ENCODE assay signal across 11 mouse cellular contexts in genomic region chr5:119831201-119831771, GRCm38 (mm10). TPM values are rescaled to one million over a fixed set of nuclear protein-coding genes. Genes with fewer than 3 reads are reported as not detected.
DNase-seq lines count a peak whose midpoint lies in the region; ATAC-seq and TF ChIP-seq lines count a peak whose summit lies in the region.
"Had no signal": no experiment of that assay in that cellular context is flagged by ENCODE, and none has a peak within 500 bp of the region (broad histone marks: within the 10 kb centered on the region; RNA-seq: fewer than 3 reads in every experiment).

No protein-coding gene starts in this region.

- H3K9ac ChIP-seq in forebrain, postnatal 0 days, result no peak overlapping the region
- no peak overlapping the region for H3K9ac ChIP-seq in forebrain, embryonic 15.5 days (replicated peaks)
- H3K9ac ChIP-seq in embryonic facial prominence, embryonic 14.5 days (ENCODE audit: low read depth, low read length), result peak overlapping the region; percentile 31; the same call in 1 of the 2 replicates
- H3K9ac ChIP-seq in limb, embryonic 12.5 days (replicated peaks), result peak overlapping the region; percentile 96
- no peak overlapping the region for H3K9ac ChIP-seq in hindbrain, embryonic 11.5 days (ENCODE audit: low read depth, low read length)

- 2% methylated on average over 33 of the region's 33 CpGs for WGBS in forebrain, postnatal 0 days
- under 1% methylated on average over 33 of the region's 33 CpGs for WGBS in forebrain, embryonic 15.5 days
- under 1% methylated on average over 21 of the region's 33 CpGs for WGBS in embryonic facial prominence, embryonic 14.5 days
- under 1% methylated on average over 33 of the region's 33 CpGs for WGBS in limb, embryonic 12.5 days
- WGBS in hindbrain, embryonic 11.5 days, result under 1% methylated on average over 33 of the region's 33 CpGs

- no peak overlapping the region for H3K4me3 ChIP-seq in forebrain, postnatal 0 days (ENCODE audit: low read depth, low read length)
- H3K4me3 ChIP-seq in forebrain, embryonic 15.5 days, result no peak overlapping the region
- H3K4me3 ChIP-seq in E14TG2a.4 (replicated peaks; ENCODE audit: low read length), result peak overlapping the region; percentile 43
- H3K4me3 ChIP-seq in embryonic facial prominence, embryonic 14.5 days (ENCODE audit: low read depth, low read length), result peak overlapping the region; percentile 27
- peak overlapping the region; percentile 59 for H3K4me3 ChIP-seq in limb, embryonic 12.5 days (replicated peaks)
- no peak overlapping the region for H3K4me3 ChIP-seq in hindbrain, embryonic 11.5 days (ENCODE audit: low read depth, low read length)

- intact Hi-C loops in left cerebral cortex, postnatal 4 days (cut with DNase I), result no loop called here

- no peaks in the 10 kb centered on the region for H3K4me1 ChIP-seq in forebrain, postnatal 0 days (ENCODE audit: insufficient read depth)
- H3K4me1 ChIP-seq in forebrain, embryonic 15.5 days, result peaks cover 6% of the 10 kb centered on the region
- H3K4me1 ChIP-seq in E14TG2a.4 (replicated peaks; ENCODE audit: low read depth, low read length), result peaks cover 24% of the 10 kb centered on the region
- peaks cover 6% of the 10 kb centered on the region; the same call in 1 of the 2 replicates for H3K4me1 ChIP-seq in embryonic facial prominence, embryonic 14.5 days (ENCODE audit: control insufficient read depth, insufficient read depth, low read length)
- peaks cover 14% of the 10 kb centered on the region for H3K4me1 ChIP-seq in limb, embryonic 12.5 days (replicated peaks)
- no peaks in the 10 kb centered on the region for H3K4me1 ChIP-seq in hindbrain, embryonic 11.5 days (replicated peaks; ENCODE audit: control insufficient read depth, insufficient read depth, low read length)

- peak; percentile 47 for DNase-seq in forebrain, postnatal 0 days
- DNase-seq in embryonic facial prominence, embryonic 14.5 days (ENCODE audit: low spot score), result no peak
- no peak for DNase-seq in hindbrain, embryonic 11.5 days (ENCODE audit: low spot score)
- DNase-seq in left cerebral cortex, postnatal 4 days, result no peak

- H3K36me3 ChIP-seq in forebrain, postnatal 0 days (ENCODE audit: insufficient read depth), result no peaks in the 10 kb centered on the region
- no peaks in the 10 kb centered on the region for H3K36me3 ChIP-seq in forebrain, embryonic 15.5 days
- no peaks in the 10 kb centered on the region for H3K36me3 ChIP-seq in E14TG2a.4 (ENCODE audit: insufficient read depth, low read length)
- no peaks in the 10 kb centered on the region for H3K36me3 ChIP-seq in embryonic facial prominence, embryonic 14.5 days (ENCODE audit: control insufficient read depth, insufficient read depth, low read length)
- H3K36me3 ChIP-seq in limb, embryonic 12.5 days, result no peaks in the 10 kb centered on the region
- H3K36me3 ChIP-seq in hindbrain, embryonic 11.5 days (ENCODE audit: control insufficient read depth, insufficient read depth, low read length), result no peaks in the 10 kb centered on the region

- H3K27ac ChIP-seq in forebrain, postnatal 0 days (ENCODE audit: low read depth, low read length), result no peak overlapping the region
- no peak overlapping the region for H3K27ac ChIP-seq in forebrain, embryonic 15.5 days (replicated peaks)
- no peak overlapping the region for H3K27ac ChIP-seq in embryonic facial prominence, embryonic 14.5 days (replicated peaks; ENCODE audit: low read depth, low read length)
- peak overlapping the region; percentile 98 for H3K27ac ChIP-seq in limb, embryonic 12.5 days
- no peak overlapping the region for H3K27ac ChIP-seq in hindbrain, embryonic 11.5 days (ENCODE audit: low read depth, low read length)
- H3K27ac ChIP-seq: macrophage had no signal

- no peaks in the 10 kb centered on the region for H3K9me3 ChIP-seq in forebrain, postnatal 0 days (ENCODE audit: low read length)
- H3K9me3 ChIP-seq in forebrain, embryonic 15.5 days, result no peaks in the 10 kb centered on the region
- H3K9me3 ChIP-seq in E14TG2a.4 (ENCODE audit: low read length), result no peaks in the 10 kb centered on the region
- H3K9me3 ChIP-seq in embryonic facial prominence, embryonic 14.5 days (ENCODE audit: control insufficient read depth, low read length), result no peaks in the 10 kb centered on the region
- no peaks in the 10 kb centered on the region for H3K9me3 ChIP-seq in limb, embryonic 12.5 days
- H3K9me3 ChIP-seq in hindbrain, embryonic 11.5 days (ENCODE audit: control insufficient read depth, low read length), result no peaks in the 10 kb centered on the region

- H3K4me2 ChIP-seq in forebrain, postnatal 0 days (ENCODE audit: low read depth), result no peak overlapping the region
- no peak overlapping the region for H3K4me2 ChIP-seq in forebrain, embryonic 15.5 days (replicated peaks)
- peak overlapping the region; percentile 37 for H3K4me2 ChIP-seq in embryonic facial prominence, embryonic 14.5 days (ENCODE audit: low read depth, low read length)
- peak overlapping the region; percentile 68 for H3K4me2 ChIP-seq in limb, embryonic 12.5 days
- no peak overlapping the region for H3K4me2 ChIP-seq in hindbrain, embryonic 11.5 days (replicated peaks; ENCODE audit: low read depth, low read length)

- H3K27me3 ChIP-seq in forebrain, postnatal 0 days (ENCODE audit: insufficient read depth, low read length), result peaks cover 62% of the 10 kb centered on the region
- peaks cover 89% of the 10 kb centered on the region for H3K27me3 ChIP-seq in forebrain, embryonic 15.5 days
- peaks cover 91% of the 10 kb centered on the region for H3K27me3 ChIP-seq in E14TG2a.4 (ENCODE audit: insufficient read depth, low read length)
- H3K27me3 ChIP-seq in embryonic facial prominence, embryonic 14.5 days (replicated peaks; ENCODE audit: control insufficient read depth, insufficient read depth, low read length), result peaks cover 97% of the 10 kb centered on the region
- H3K27me3 ChIP-seq in limb, embryonic 12.5 days, result peaks cover 95% of the 10 kb centered on the region
- peaks cover 92% of the 10 kb centered on the region for H3K27me3 ChIP-seq in hindbrain, embryonic 11.5 days (ENCODE audit: control insufficient read depth, insufficient read depth, low read length)
- H3K27me3 ChIP-seq: CH12.LX had no signal

- TF ChIP-seq CTCF in forebrain, postnatal 0 days (IDR thresholded peaks at IDR 0.05; ENCODE audit: low read depth), result no peak
- no peak for TF ChIP-seq CTCF in E14TG2a.4 (conservative IDR thresholded peaks at IDR 0.05; ENCODE audit: low read length)

- no peak for ATAC-seq in forebrain, postnatal 0 days
- ATAC-seq in forebrain, embryonic 15.5 days (replicated peaks), result no peak
- ATAC-seq in embryonic facial prominence, embryonic 14.5 days (ENCODE audit: low read depth), result no peak
- no peak for ATAC-seq in limb, embryonic 12.5 days (ENCODE audit: insufficient number of reproducible peaks, insufficient read depth, low FRiP score, low TSS enrichment, low read depth)
- no peak for ATAC-seq in cerebellum, adult (ENCODE audit: insufficient number of reproducible peaks, low FRiP score, low TSS enrichment)
- no peak for ATAC-seq in hindbrain, embryonic 11.5 days (ENCODE audit: low FRiP score)

RNA-seq across cellular contexts. Expression of gene Tbx5, which starts 1.2 kb away (rescaled TPM):
- total RNA-seq in forebrain, postnatal 0 days (2014; rRNA removed), result 0.10 TPM in 1 of 2 replicates, not detected in the other
- polyA plus RNA-seq in forebrain, postnatal 0 days (2015; fragmentation: Nextera tagmentation; extraction: Ambion mirVana), result not detected in 2 replicates
- 0.04 TPM in 1 of 2 replicates, not detected in the other for polyA plus RNA-seq in forebrain, embryonic 15.5 days (2015; fragmentation: Nextera tagmentation; extraction: Ambion mirVana)
- polyA plus RNA-seq in embryonic facial prominence, embryonic 14.5 days (2014; fragmentation: Nextera tagmentation; extraction: Ambion mirVana), result 0.24 and 1.5 TPM in 2 replicates
- 35.6 and 51.2 TPM in 2 replicates for polyA plus RNA-seq in limb, embryonic 12.5 days (2016; fragmentation: Nextera tagmentation; extraction: Ambion mirVana)
- not detected in 2 replicates for polyA plus RNA-seq in hindbrain, embryonic 11.5 days (2014; fragmentation: Nextera tagmentation; extraction: Ambion mirVana)
- total RNA-seq in left cerebral cortex, postnatal 4 days (2021), result not detected
- total RNA-seq: CH12.LX had no signal
- polyA plus RNA-seq: cortical plate, adult 2 months; macrophage had no signal

Comparison
In these comparisons a context has a peak if more than half of its experiments do, and no peak if none do; other contexts are left out.
1. H3K4me2 ChIP-seq: peak in embryonic facial prominence, embryonic 14.5 days (single experiment) and limb, embryonic 12.5 days (single experiment); none in forebrain, postnatal 0 days (single experiment), forebrain, embryonic 15.5 days (single experiment) and hindbrain, embryonic 11.5 days (single experiment).
2. H3K4me3 ChIP-seq: peak in E14TG2a.4 (single experiment), embryonic facial prominence, embryonic 14.5 days (single experiment) and limb, embryonic 12.5 days (single experiment); none in forebrain, postnatal 0 days (single experiment), forebrain, embryonic 15.5 days (single experiment) and hindbrain, embryonic 11.5 days (single experiment).
3. H3K9ac ChIP-seq: peak in embryonic facial prominence, embryonic 14.5 days (single experiment) and limb, embryonic 12.5 days (single experiment); none in forebrain, postnatal 0 days (single experiment), forebrain, embryonic 15.5 days (single experiment) and hindbrain, embryonic 11.5 days (single experiment).
4. RNA of gene Tbx5, which starts 1.2 kb away (polyA plus RNA-seq): 35.6 to 51.2 TPM in limb, embryonic 12.5 days; 0.24 to 1.5 TPM in embryonic facial prominence, embryonic 14.5 days, not detected in hindbrain, embryonic 11.5 days, 0.04 TPM in forebrain, embryonic 15.5 days and not detected in forebrain, postnatal 0 days; every median in the first group is over 10 times any median in the second.